Mouse (Mus musculus): ENCODE measurements at regions not wholly inside any gene's neighbourhood (a gene's known extent, or its start where the extent isn't known, plus 50 kb on each side); places are given as distances from the start of the nearest gene placed in this dataset.
"Not testable (repeated sequence)": the region's sequence is repeated elsewhere in the genome, so short reads cannot be mapped to it uniquely, and the experiment has no call there.

- H3K27me3 ChIP-seq (replicated peaks): no peaks in the 10 kb centered on the region
- 68% methylated on average over 9 of the region's 9 CpGs for whole genome bisulfite sequencing (ENCODE audit: insufficient replicate concordance)
- no peak overlapping the region for H3K9ac ChIP-seq
- H3K4me2 ChIP-seq: no peak overlapping the region
- no peak overlapping the region for H3K27ac ChIP-seq
- no peaks in the 10 kb centered on the region for H3K9me3 ChIP-seq (replicated peaks)
- ATAC-seq: no peak
- no peaks in the 10 kb centered on the region for H3K36me3 ChIP-seq
- H3K4me3 ChIP-seq: no peak overlapping the region
- no peaks in the 10 kb centered on the region for H3K4me1 ChIP-seq
Observed at GRCm38 (mm10) chr3:117265790-117266189, 94.9 kb downstream of the Plppr4 start.

- Histone ChIP-seq H3K4me1 (no peaks in the 10 kb centered on the region), H3K36me3 (no peaks in the 10 kb centered on the region), H3K27me3 (replicated peaks) (no peaks in the 10 kb centered on the region), H3K27ac (no peak overlapping the region), H3K9ac (no peak overlapping the region), H3K4me2 (no peak overlapping the region), H3K9me3 (replicated peaks) (no peaks in the 10 kb centered on the region), H3K4me3 (no peak overlapping the region)
- ATAC-seq: no peak
Observed at GRCm38 (mm10) chr3:117247833-117248232, 112.8 kb downstream of the Plppr4 start.

GRCm38 (mm10) chr3:117241810-117242209 lies 118.9 kb downstream of the Plppr4 start:
- Histone ChIP-seq H3K4me1 (no peaks in the 10 kb centered on the region), H3K9ac (no peak overlapping the region), H3K27me3 (replicated peaks) (no peaks in the 10 kb centered on the region), H3K27ac (no peak overlapping the region), H3K36me3 (no peaks in the 10 kb centered on the region), H3K4me3 (no peak overlapping the region), H3K9me3 (replicated peaks) (no peaks in the 10 kb centered on the region), H3K4me2 (no peak overlapping the region)
- WGBS (ENCODE audit: insufficient replicate concordance): 78% methylated on average over 6 of the region's 6 CpGs
- no peak for ATAC-seq

GRCm38 (mm10) chr3:117226616-117227015 lies 134.1 kb downstream of the Plppr4 start:
- Histone ChIP-seq H3K9me3 (replicated peaks) (no peaks in the 10 kb centered on the region), H3K36me3 (no peaks in the 10 kb centered on the region), H3K9ac (no peak overlapping the region), H3K4me3 (no peak overlapping the region), H3K27ac (no peak overlapping the region), H3K27me3 (replicated peaks) (no peaks in the 10 kb centered on the region), H3K4me1 (no peaks in the 10 kb centered on the region), H3K4me2 (no peak overlapping the region)
- WGBS (ENCODE audit: insufficient replicate concordance): 60% methylated on average over 3 of the region's 3 CpGs
- no peak for ATAC-seq

GRCm38 (mm10) chr3:117225041-117225440 lies 135.6 kb downstream of the Plppr4 start:
- Histone ChIP-seq H3K9ac (no peak overlapping the region), H3K4me1 (no peaks in the 10 kb centered on the region), H3K4me3 (no peak overlapping the region), H3K27me3 (replicated peaks) (no peaks in the 10 kb centered on the region), H3K9me3 (replicated peaks) (no peaks in the 10 kb centered on the region), H3K4me2 (no peak overlapping the region), H3K27ac (no peak overlapping the region), H3K36me3 (no peaks in the 10 kb centered on the region)
- ATAC-seq: no peak
- 44% methylated on average over 2 of the region's 2 CpGs for WGBS (ENCODE audit: insufficient replicate concordance)

GRCm38 (mm10) chr3:117217952-117218351 lies 142.7 kb downstream of the Plppr4 start:
- H3K4me2 ChIP-seq: no peak overlapping the region
- H3K4me3 ChIP-seq: no peak overlapping the region
- no peaks in the 10 kb centered on the region for H3K9me3 ChIP-seq (replicated peaks)
- H3K9ac ChIP-seq: no peak overlapping the region
- 24% methylated on average over 1 of the region's 1 CpGs for WGBS (ENCODE audit: insufficient replicate concordance)
- H3K36me3 ChIP-seq: no peaks in the 10 kb centered on the region
- H3K4me1 ChIP-seq: no peaks in the 10 kb centered on the region
- no peak for ATAC-seq
- H3K27ac ChIP-seq: no peak overlapping the region
- no peaks in the 10 kb centered on the region for H3K27me3 ChIP-seq (replicated peaks)

- Histone ChIP-seq H3K36me3 (no peaks in the 10 kb centered on the region), H3K9me3 (replicated peaks) (no peaks in the 10 kb centered on the region), H3K9ac (no peak overlapping the region), H3K27ac (no peak overlapping the region), H3K4me2 (no peak overlapping the region), H3K27me3 (replicated peaks) (no peaks in the 10 kb centered on the region), H3K4me3 (no peak overlapping the region), H3K4me1 (no peaks in the 10 kb centered on the region)
- 37% methylated on average over 1 of the region's 1 CpGs for WGBS (ENCODE audit: insufficient replicate concordance)
- no peak for ATAC-seq
Observed at GRCm38 (mm10) chr3:117191903-117192302, 168.8 kb downstream of the Plppr4 start.

- Histone ChIP-seq H3K27me3 (replicated peaks) (no peaks in the 10 kb centered on the region), H3K9me3 (replicated peaks) (no peaks in the 10 kb centered on the region), H3K27ac (no peak overlapping the region), H3K9ac (no peak overlapping the region), H3K4me3 (no peak overlapping the region), H3K4me2 (no peak overlapping the region), H3K36me3 (no peaks in the 10 kb centered on the region), H3K4me1 (no peaks in the 10 kb centered on the region)
- ATAC-seq: no peak
- WGBS (ENCODE audit: insufficient replicate concordance): 45% methylated on average over 3 of the region's 3 CpGs
Observed at GRCm38 (mm10) chr3:117188782-117189500, 171.7 kb downstream of the Plppr4 start.

GRCm38 (mm10) chr3:117183654-117184184 lies 177.0 kb downstream of the Plppr4 start:
- Histone ChIP-seq H3K4me2 (no peak overlapping the region), H3K27me3 (replicated peaks) (no peaks in the 10 kb centered on the region), H3K9ac (no peak overlapping the region), H3K4me1 (no peaks in the 10 kb centered on the region), H3K36me3 (no peaks in the 10 kb centered on the region), H3K4me3 (no peak overlapping the region), H3K27ac (no peak overlapping the region), H3K9me3 (replicated peaks) (no peaks in the 10 kb centered on the region)
- no peak for ATAC-seq
- 73% methylated on average over 4 of the region's 4 CpGs for WGBS (ENCODE audit: insufficient replicate concordance)

- Histone ChIP-seq H3K36me3 (no peaks in the 10 kb centered on the region), H3K4me2 (no peak overlapping the region), H3K27me3 (replicated peaks) (no peaks in the 10 kb centered on the region), H3K4me1 (no peaks in the 10 kb centered on the region), H3K9me3 (replicated peaks) (no peaks in the 10 kb centered on the region), H3K4me3 (no peak overlapping the region), H3K9ac (no peak overlapping the region), H3K27ac (no peak overlapping the region)
- no peak for ATAC-seq
- 61% methylated on average over 2 of the region's 2 CpGs for WGBS (ENCODE audit: insufficient replicate concordance)
Observed at GRCm38 (mm10) chr3:117169740-117170139, 190.9 kb downstream of the Plppr4 start.

GRCm38 (mm10) chr3:117163046-117163445 lies 194.3 kb upstream of the Palmd start:
- WGBS (ENCODE audit: insufficient replicate concordance): 22% methylated on average over 1 of the region's 1 CpGs
- Histone ChIP-seq H3K4me3 (no peak overlapping the region), H3K4me2 (no peak overlapping the region), H3K9me3 (replicated peaks) (no peaks in the 10 kb centered on the region), H3K4me1 (no peaks in the 10 kb centered on the region), H3K9ac (no peak overlapping the region), H3K36me3 (no peaks in the 10 kb centered on the region), H3K27me3 (replicated peaks) (no peaks in the 10 kb centered on the region), H3K27ac (no peak overlapping the region)
- no peak for ATAC-seq

- ATAC-seq; H3K27me3 ChIP-seq (replicated peaks); H3K4me2 ChIP-seq; H3K36me3 ChIP-seq; H3K9me3 ChIP-seq (replicated peaks); H3K9ac ChIP-seq; H3K27ac ChIP-seq; H3K4me1 ChIP-seq; H3K4me3 ChIP-seq: not testable (repeated sequence)
- WGBS (ENCODE audit: insufficient replicate concordance): 67% methylated on average over 3 of the region's 3 CpGs
Observed at GRCm38 (mm10) chr3:117160689-117161088, 191.9 kb upstream of the Palmd start.

GRCm38 (mm10) chr3:117155274-117155673 lies 186.5 kb upstream of the Palmd start:
- Histone ChIP-seq H3K4me3 (no peak overlapping the region), H3K27ac (no peak overlapping the region), H3K4me1 (no peaks in the 10 kb centered on the region), H3K9me3 (replicated peaks) (no peaks in the 10 kb centered on the region), H3K36me3 (no peaks in the 10 kb centered on the region), H3K4me2 (no peak overlapping the region), H3K9ac (no peak overlapping the region), H3K27me3 (replicated peaks) (no peaks in the 10 kb centered on the region)
- 77% methylated on average over 6 of the region's 6 CpGs for WGBS (ENCODE audit: insufficient replicate concordance)
- ATAC-seq: no peak

All from liver, embryonic 12.5 days (tissue).